Mouse (Mus musculus) intestine, embryonic 15.5 days (tissue): Measurements from ENCODE around the gene Gm44579. TPM values are rescaled to one million over a fixed set of nuclear protein-coding genes. Genes with fewer than 3 reads are reported as not detected.

Experiments used
- ATAC-seq: fragments of 200-750 bp; cut with Nextera tagmentation; 2 replicates; pipeline ENCODE4 v1.8.0; 2017; ENCODE audit warnings: moderate TSS enrichment, moderate library complexity
- H3K27ac ChIP-seq: fragments of 300-500 bp; sonication (generic); 2 replicates; pipeline ENCODE4 v1.5.1; 2015; ENCODE audit warnings: mild to moderate bottlenecking, inconsistent platforms
- H3K27me3 ChIP-seq: fragments of 300-500 bp; sonication (generic); replicated peaks from 2 replicates; pipeline ENCODE4 v1.6.1; 2015; ENCODE audit warnings: inconsistent platforms
- H3K36me3 ChIP-seq: fragments of 300-500 bp; sonication (generic); 2 replicates; pipeline ENCODE4 v1.6.1; 2015; ENCODE audit warnings: inconsistent platforms
- H3K4me1 ChIP-seq: fragments of 300-500 bp; sonication (generic); replicated peaks from 2 replicates; pipeline ENCODE4 v1.6.1; 2015; ENCODE audit warnings: inconsistent platforms
- H3K4me2 ChIP-seq: fragments of 300-500 bp; sonication (generic); replicated peaks from 2 replicates; pipeline ENCODE4 v1.6.1; 2015; ENCODE audit warnings: mild to moderate bottlenecking, inconsistent platforms
- H3K4me3 ChIP-seq: fragments of 300-500 bp; sonication (generic); replicated peaks from 2 replicates; pipeline ENCODE4 v1.5.1; 2015; ENCODE audit warnings: inconsistent platforms
- H3K9ac ChIP-seq: fragments of 300-500 bp; sonication (generic); 2 replicates; pipeline ENCODE4 v1.6.1; 2015; ENCODE audit warnings: inconsistent platforms
- H3K9me3 ChIP-seq: fragments of 300-500 bp; sonication (generic); 2 replicates; pipeline ENCODE4 v1.6.1; 2016; ENCODE audit warnings: inconsistent platforms
- WGBS: fragments of 180-500 bp; shearing (Covaris S2); methylation state at CpG from one replicate; pipeline ENCODE4 v1.1.7; 2015; 5-methylcytosine and 5-hydroxymethylcytosine counted together
- polyA plus RNA-seq: library from polyadenylated mRNA; unstranded; fragments of >200 nt; fragmentation: Nextera tagmentation; extraction: Ambion mirVana; gene quantifications from 2 replicates; pipeline ENCODE4 v1.2.1, GENCODE M21; 2015

Gm44579 gene
- not detected in 2 replicates for polyA plus RNA-seq

- no peak for ATAC-seq
- Histone ChIP-seq H3K27ac (no peak within 1 kb of the TSS), H3K4me1 (no peaks in the 10 kb centered on the region), H3K4me3 (no peak within 1 kb of the TSS), H3K9me3 (no peaks in the 10 kb centered on the region), H3K27me3 (no peaks in the 10 kb centered on the region), H3K4me2 (no peak within 1 kb of the TSS), H3K36me3 (no peaks in the 10 kb centered on the region), H3K9ac (no peak within 1 kb of the TSS)
- 67% methylated on average over 4 of the region's 4 CpGs for WGBS
These were observed at the start of gene Gm44579, which contains the start of gene Olfr287 for GRCm38 (mm10) chr15:98220877-98221276. Gene Gm44579 (minus strand): TSS chr15:98220977. Gene Olfr287 (minus strand): TSS chr15:98221056.

- Histone ChIP-seq H3K9me3 (no peaks in the 10 kb centered on the region), H3K9ac (no peak overlapping the region), H3K27ac (no peak overlapping the region), H3K4me3 (no peak overlapping the region), H3K4me2 (no peak overlapping the region), H3K4me1 (no peaks in the 10 kb centered on the region), H3K27me3 (no peaks in the 10 kb centered on the region), H3K36me3 (no peaks in the 10 kb centered on the region)
- no peak for ATAC-seq
- 88% methylated on average over 7 of the region's 7 CpGs for WGBS
These were observed 37.0 kb upstream of the Gm44579 start for GRCm38 (mm10) chr15:98257776-98258175.

- H3K27me3 ChIP-seq, result no peaks in the 10 kb centered on the region
- H3K4me1 ChIP-seq, result no peaks in the 10 kb centered on the region
- H3K36me3 ChIP-seq, result no peaks in the 10 kb centered on the region
- H3K9me3 ChIP-seq, result no peaks in the 10 kb centered on the region
- H3K4me3 ChIP-seq, result no peak within 1 kb of the TSS
- WGBS, result 80% methylated on average over 8 of the region's 8 CpGs
- ATAC-seq, result no peak
- no peak within 1 kb of the TSS for H3K27ac ChIP-seq
- H3K9ac ChIP-seq, result no peak within 1 kb of the TSS
- no peak within 1 kb of the TSS for H3K4me2 ChIP-seq
These were observed 36.4 kb upstream of the Gm44579 start, which contains the start of gene H1fnt for GRCm38 (mm10) chr15:98257193-98257592. Gene H1fnt (minus strand): TSS chr15:98257293.

- no peak for ATAC-seq
- no peak overlapping the region for H3K4me3 ChIP-seq
- no peaks in the 10 kb centered on the region for H3K27me3 ChIP-seq
- no peak overlapping the region for H3K27ac ChIP-seq
- H3K9ac ChIP-seq, result no peak overlapping the region
- no peak overlapping the region for H3K4me2 ChIP-seq
- H3K9me3 ChIP-seq, result no peaks in the 10 kb centered on the region
- 96% methylated on average over 13 of the region's 13 CpGs for WGBS
- H3K36me3 ChIP-seq, result no peaks in the 10 kb centered on the region
- no peaks in the 10 kb centered on the region for H3K4me1 ChIP-seq
These were observed 35.5 kb upstream of the Gm44579 start for GRCm38 (mm10) chr15:98256271-98256670.

GRCm38 (mm10) chr15:98235442-98235841, 14.7 kb upstream of the Gm44579 start:
- H3K9me3 ChIP-seq, result no peaks in the 10 kb centered on the region
- no peak overlapping the region for H3K9ac ChIP-seq
- no peaks in the 10 kb centered on the region for H3K4me1 ChIP-seq
- no peak overlapping the region for H3K4me3 ChIP-seq
- 87% methylated on average over 4 of the region's 4 CpGs for WGBS
- H3K4me2 ChIP-seq, result no peak overlapping the region
- no peak for ATAC-seq
- no peak overlapping the region for H3K27ac ChIP-seq
- no peaks in the 10 kb centered on the region for H3K36me3 ChIP-seq
- H3K27me3 ChIP-seq, result no peaks in the 10 kb centered on the region

- ATAC-seq, result no peak
- Histone ChIP-seq H3K9me3 (no peaks in the 10 kb centered on the region), H3K4me3 (no peak within 1 kb of the TSS), H3K4me1 (no peaks in the 10 kb centered on the region), H3K9ac (no peak within 1 kb of the TSS), H3K36me3 (no peaks in the 10 kb centered on the region), H3K27ac (no peak within 1 kb of the TSS), H3K4me2 (no peak within 1 kb of the TSS), H3K27me3 (no peaks in the 10 kb centered on the region)
- WGBS, result 82% methylated on average over 4 of the region's 4 CpGs
These were observed 13.6 kb upstream of the Gm44579 start, which contains the start of gene Olfr286 for GRCm38 (mm10) chr15:98234350-98234749. Gene Olfr286 (minus strand): TSS chr15:98234450.

GRCm38 (mm10) chr15:98226096-98226495, 5.3 kb upstream of the Gm44579 start:
- Histone ChIP-seq H3K4me1 (no peaks in the 10 kb centered on the region), H3K4me3 (no peak overlapping the region), H3K9ac (no peak overlapping the region), H3K36me3 (no peaks in the 10 kb centered on the region), H3K27me3 (0 out of 2 replicates have a peak, but pooled peaks cover 2% of the 10 kb centered on the region), H3K4me2 (no peak overlapping the region), H3K9me3 (no peaks in the 10 kb centered on the region), H3K27ac (no peak overlapping the region)
- ATAC-seq, result no peak
- 72% methylated on average over 7 of the region's 7 CpGs for WGBS

- WGBS, result 41% methylated on average over 16 of the region's 16 CpGs
- H3K9me3 ChIP-seq, result no peaks in the 10 kb centered on the region
- H3K4me1 ChIP-seq, result no peaks in the 10 kb centered on the region
- H3K36me3 ChIP-seq, result no peaks in the 10 kb centered on the region
- ATAC-seq, result no peak
- 0 out of 2 replicates have a peak, but pooled peaks cover 2% of the 10 kb centered on the region for H3K27me3 ChIP-seq
- H3K27ac ChIP-seq, result no peak overlapping the region
- no peak overlapping the region for H3K4me2 ChIP-seq
- H3K4me3 ChIP-seq, result no peak overlapping the region
- no peak overlapping the region for H3K9ac ChIP-seq
These were observed 4.8 kb upstream of the Gm44579 start for GRCm38 (mm10) chr15:98225610-98226009.

- H3K9ac ChIP-seq, result no peak overlapping the region
- H3K4me3 ChIP-seq, result no peak overlapping the region
- H3K27me3 ChIP-seq, result no peaks in the 10 kb centered on the region
- no peaks in the 10 kb centered on the region for H3K36me3 ChIP-seq
- no peak overlapping the region for H3K27ac ChIP-seq
- no peaks in the 10 kb centered on the region for H3K4me1 ChIP-seq
- no peaks in the 10 kb centered on the region for H3K9me3 ChIP-seq
- no peak overlapping the region for H3K4me2 ChIP-seq
- ATAC-seq, result no peak
These were observed 1.6 kb upstream of the Gm44579 start for GRCm38 (mm10) chr15:98222377-98222776.

GRCm38 (mm10) chr15:98214130-98214529, 6.6 kb downstream of the Gm44579 start:
- WGBS, result 63% methylated on average over 5 of the region's 5 CpGs
- no peaks in the 10 kb centered on the region for H3K36me3 ChIP-seq
- H3K27me3 ChIP-seq, result no peaks in the 10 kb centered on the region
- H3K4me1 ChIP-seq, result no peaks in the 10 kb centered on the region
- H3K27ac ChIP-seq, result no peak overlapping the region
- H3K4me3 ChIP-seq, result no peak overlapping the region
- no peak overlapping the region for H3K4me2 ChIP-seq
- H3K9ac ChIP-seq, result no peak overlapping the region
- no peaks in the 10 kb centered on the region for H3K9me3 ChIP-seq
- ATAC-seq, result no peak

GRCm38 (mm10) chr15:98213336-98213870, 7.4 kb downstream of the Gm44579 start:
- Histone ChIP-seq H3K27ac (no peak overlapping the region), H3K4me2 (no peak overlapping the region), H3K4me1 (no peaks in the 10 kb centered on the region), H3K9ac (no peak overlapping the region), H3K36me3 (no peaks in the 10 kb centered on the region), H3K4me3 (no peak overlapping the region), H3K27me3 (no peaks in the 10 kb centered on the region), H3K9me3 (no peaks in the 10 kb centered on the region)
- 76% methylated on average over 5 of the region's 5 CpGs for WGBS
- no peak for ATAC-seq

GRCm38 (mm10) chr15:98209676-98210075, 11.1 kb downstream of the Gm44579 start:
- Histone ChIP-seq H3K27ac (no peak overlapping the region), H3K9ac (no peak overlapping the region), H3K4me1 (no peaks in the 10 kb centered on the region), H3K4me2 (no peak overlapping the region), H3K9me3 (no peaks in the 10 kb centered on the region), H3K4me3 (no peak overlapping the region), H3K36me3 (no peaks in the 10 kb centered on the region), H3K27me3 (no peaks in the 10 kb centered on the region)
- no peak for ATAC-seq
- 76% methylated on average over 7 of the region's 7 CpGs for WGBS

GRCm38 (mm10) chr15:98195442-98195841, 25.3 kb downstream of the Gm44579 start, which contains the start of gene Olfr288:
Gene Olfr288 (minus strand): TSS chr15:98195542.
- no peaks in the 10 kb centered on the region for H3K9me3 ChIP-seq
- no peak within 1 kb of the TSS for H3K4me3 ChIP-seq
- H3K36me3 ChIP-seq, result no peaks in the 10 kb centered on the region
- no peak within 1 kb of the TSS for H3K27ac ChIP-seq
- WGBS, result 73% methylated on average over 3 of the region's 3 CpGs
- no peak within 1 kb of the TSS for H3K9ac ChIP-seq
- no peak within 1 kb of the TSS for H3K4me2 ChIP-seq
- ATAC-seq, result no peak
- no peaks in the 10 kb centered on the region for H3K4me1 ChIP-seq
- no peaks in the 10 kb centered on the region for H3K27me3 ChIP-seq
